Mouse (Mus musculus) heart, adult 11 months (tissue): ENCODE measurements at regions not wholly inside any gene's neighbourhood (a gene's known extent, or its start where the extent isn't known, plus 50 kb on each side); places are given as distances from the start of the nearest gene placed in this dataset.

Experiments
- DNase-seq: peaks from one replicate; pipeline ENCODE4 v3.0.0; 2022

- DNase-seq: no peak
Measured at GRCm38 (mm10) chr11:63290618-63291017, 161.8 kb downstream of the Pmp22 start.

- DNase-seq: no peak
Measured at GRCm38 (mm10) chr11:63293485-63293884, 164.7 kb downstream of the Pmp22 start.

GRCm38 (mm10) chr11:63294476-63294875 is 165.7 kb downstream of the Pmp22 start:
- DNase-seq: no peak

- DNase-seq: no peak
Measured at GRCm38 (mm10) chr11:63296476-63296875, 167.7 kb downstream of the Pmp22 start.

GRCm38 (mm10) chr11:63299712-63300581 is 171.2 kb downstream of the Pmp22 start:
- no peak for DNase-seq

- DNase-seq: no peak
Measured at GRCm38 (mm10) chr11:63325166-63325565, 196.4 kb downstream of the Pmp22 start.

GRCm38 (mm10) chr11:63326864-63327263 is 198.1 kb downstream of the Pmp22 start:
- no peak for DNase-seq

GRCm38 (mm10) chr11:63337503-63337902 is 208.7 kb downstream of the Pmp22 start:
- DNase-seq: no peak

- no peak for DNase-seq
Measured at GRCm38 (mm10) chr11:63338277-63338676, 209.5 kb downstream of the Pmp22 start.

GRCm38 (mm10) chr11:63345653-63346052 is 216.9 kb downstream of the Pmp22 start:
- peak; percentile 22 for DNase-seq

GRCm38 (mm10) chr11:63350123-63350696 is 221.4 kb downstream of the Pmp22 start:
- DNase-seq: peak; percentile 87

- DNase-seq: no peak
Measured at GRCm38 (mm10) chr11:63351999-63352398, 223.2 kb downstream of the Pmp22 start.

- peak; percentile 50 for DNase-seq
Measured at GRCm38 (mm10) chr11:63352990-63353389, 224.2 kb downstream of the Pmp22 start.

GRCm38 (mm10) chr11:63353671-63354070 is 224.9 kb downstream of the Pmp22 start:
- DNase-seq: peak; percentile 55

- peak; percentile 64 for DNase-seq
Measured at GRCm38 (mm10) chr11:63357772-63358344, 229.1 kb downstream of the Pmp22 start.

GRCm38 (mm10) chr11:63367756-63368265 is 239.0 kb downstream of the Pmp22 start:
- peak; percentile 3 for DNase-seq

GRCm38 (mm10) chr11:63369475-63369874 is 240.7 kb downstream of the Pmp22 start:
- DNase-seq: no peak

GRCm38 (mm10) chr11:63376311-63376710 is 247.5 kb downstream of the Pmp22 start:
- DNase-seq: peak; percentile 91

- DNase-seq: no peak
Measured at GRCm38 (mm10) chr11:63376991-63377390, 248.2 kb downstream of the Pmp22 start.

- no peak for DNase-seq
Measured at GRCm38 (mm10) chr11:63388247-63388646, 259.5 kb downstream of the Pmp22 start.

GRCm38 (mm10) chr11:63391478-63391877 is 262.7 kb downstream of the Pmp22 start:
- no peak for DNase-seq

GRCm38 (mm10) chr11:63392378-63392777 is 263.6 kb downstream of the Pmp22 start:
- no peak for DNase-seq

- no peak for DNase-seq
Measured at GRCm38 (mm10) chr11:63394201-63394600, 265.4 kb downstream of the Pmp22 start.

- DNase-seq: no peak
Measured at GRCm38 (mm10) chr11:63396386-63396785, 267.6 kb downstream of the Pmp22 start.
